Mouse (Mus musculus): ENCODE data around the gene Cacng7. TPM values are rescaled to one million over a fixed set of nuclear protein-coding genes. Genes with fewer than 3 reads are reported as not detected.

Cacng7 gene
- polyA plus RNA-seq, 1 experiment, result 0.72 TPM

- Histone ChIP-seq H3K4me2 (ENCODE audit: low read depth) (no peak overlapping the region), H3K27me3 (ENCODE audit: control insufficient read depth, insufficient read depth, insufficient read length) (no peaks in the 10 kb centered on the region), H3K79me2 (ENCODE audit: control insufficient read depth, insufficient read depth) (peaks cover 8% of the 10 kb centered on the region), H3K4me3 (no peak overlapping the region), H3ac (ENCODE audit: control insufficient read depth, insufficient read length) (no peak overlapping the region), H3K36me3 (ENCODE audit: control insufficient read depth, insufficient read depth) (no peaks in the 10 kb centered on the region)
- no peak for TF ChIP-seq E2F4 (IDR thresholded peaks at IDR 0.05; ENCODE audit: insufficient read depth)
Observed at GRCm38 (mm10) chr7:3287186-3287585, 45.6 kb upstream of the Cacng7 start.

GRCm38 (mm10) chr7:3288976-3289970 lies 43.5 kb upstream of the Cacng7 start, which contains the start of the genes Myadm and Prkcg:
Myadm (plus strand) TSS chr7:3289080.
Prkcg (plus strand) TSS chr7:3289179.
- H3K4me2 ChIP-seq (ENCODE audit: low read depth), result peak within 1 kb of the TSS; percentile 100
- H3ac ChIP-seq (ENCODE audit: control insufficient read depth, insufficient read length), result peak within 1 kb of the TSS; percentile 16
- TF ChIP-seq POLR2AphosphoS2 (IDR thresholded peaks at IDR 0.05; ENCODE audit: insufficient read length, low read depth), result peak; percentile 65
- TF ChIP-seq MYOD1 (IDR thresholded peaks at IDR 0.05; ENCODE audit: control insufficient read depth in 1 of 3, insufficient read length in 2 of 3, low read depth in 2 of 3), result peak in 2 of 3 experiments; percentile 49 to 66
- TF ChIP-seq SRF (IDR thresholded peaks at IDR 0.05; ENCODE audit: control insufficient read depth, insufficient read length, low read depth), result no peak
- no peak for TF ChIP-seq USF1 (IDR thresholded peaks at IDR 0.05; ENCODE audit: low read depth)
- peak; percentile 76 for TF ChIP-seq POLR2A (IDR thresholded peaks at IDR 0.05; ENCODE audit: insufficient read length, low read depth)
- TF ChIP-seq TCF12 (IDR thresholded peaks at IDR 0.05; ENCODE audit: insufficient read depth, poor library complexity, severe bottlenecking), result no peak
- peak in 2 of 3 experiments; percentile 29 to 55 for TF ChIP-seq MYOG (IDR thresholded peaks at IDR 0.05; ENCODE audit: control insufficient read depth in 1 of 3, insufficient read depth in 1 of 3, insufficient read length in 2 of 3, low read depth in 2 of 3)
- no peak for TF ChIP-seq TCF3 (IDR thresholded peaks at IDR 0.05; ENCODE audit: insufficient read length, low read depth)
- TF ChIP-seq CEBPB (IDR thresholded peaks at IDR 0.05; ENCODE audit: insufficient read depth, poor library complexity, severe bottlenecking), result no peak
- H3K36me3 ChIP-seq (ENCODE audit: control insufficient read depth, insufficient read depth), result peaks cover 9% of the 10 kb centered on the region
- H3K79me2 ChIP-seq (ENCODE audit: control insufficient read depth, insufficient read depth), result peaks cover 24% of the 10 kb centered on the region
- H3K27me3 ChIP-seq (ENCODE audit: control insufficient read depth, insufficient read depth, insufficient read length), result no peaks in the 10 kb centered on the region
- peak within 1 kb of the TSS; percentile 61 for H3K4me3 ChIP-seq

GRCm38 (mm10) chr7:3290257-3291033 lies 42.3 kb upstream of the Cacng7 start:
- H3K36me3 ChIP-seq (ENCODE audit: control insufficient read depth, insufficient read depth), result peaks cover 21% of the 10 kb centered on the region
- H3K27me3 ChIP-seq (ENCODE audit: control insufficient read depth, insufficient read depth, insufficient read length), result no peaks in the 10 kb centered on the region
- peak overlapping the region; percentile 61 for H3K4me3 ChIP-seq
- H3K79me2 ChIP-seq (ENCODE audit: control insufficient read depth, insufficient read depth), result peaks cover 36% of the 10 kb centered on the region
- TF ChIP-seq POLR2A (IDR thresholded peaks at IDR 0.05; ENCODE audit: insufficient read length, low read depth) (peak; percentile 68), REST (IDR thresholded peaks at IDR 0.05; ENCODE audit: insufficient read depth, insufficient read length) (no peak), MYOG (IDR thresholded peaks at IDR 0.05; ENCODE audit: control insufficient read depth in 1 of 3, insufficient read depth in 1 of 3, insufficient read length in 2 of 3, low read depth in 2 of 3) (peak; percentile 65 to 86 (median 75)), POLR2AphosphoS2 (IDR thresholded peaks at IDR 0.05; ENCODE audit: insufficient read length, low read depth) (peak; percentile 36), MYOD1 (IDR thresholded peaks at IDR 0.05; ENCODE audit: control insufficient read depth in 1 of 3, insufficient read length in 2 of 3, low read depth in 2 of 3) (peak; percentile 54 to 85 (median 83)), TCF3 (IDR thresholded peaks at IDR 0.05; ENCODE audit: insufficient read length, low read depth) (peak; percentile 26), CEBPB (IDR thresholded peaks at IDR 0.05; ENCODE audit: insufficient read depth, poor library complexity, severe bottlenecking) (no peak), TCF12 (IDR thresholded peaks at IDR 0.05; ENCODE audit: insufficient read depth, poor library complexity, severe bottlenecking) (peak; percentile 57)
- H3ac ChIP-seq (ENCODE audit: control insufficient read depth, insufficient read length), result peak overlapping the region; percentile 11
- peak overlapping the region; percentile 100 for H3K4me2 ChIP-seq (ENCODE audit: low read depth)

GRCm38 (mm10) chr7:3291197-3291596 lies 41.6 kb upstream of the Cacng7 start:
- peak in 1 of 3 experiments; percentile 68 for TF ChIP-seq MYOG (IDR thresholded peaks at IDR 0.05; ENCODE audit: control insufficient read depth in 1 of 3, insufficient read depth in 1 of 3, insufficient read length in 2 of 3, low read depth in 2 of 3)
- peak; percentile 91 for TF ChIP-seq POLR2AphosphoS2 (IDR thresholded peaks at IDR 0.05; ENCODE audit: insufficient read length, low read depth)
- no peak for TF ChIP-seq SRF (IDR thresholded peaks at IDR 0.05; ENCODE audit: control insufficient read depth, insufficient read length, low read depth)
- TF ChIP-seq E2F4 (IDR thresholded peaks at IDR 0.05; ENCODE audit: insufficient read depth), result no peak
- TF ChIP-seq POLR2A (IDR thresholded peaks at IDR 0.05; ENCODE audit: insufficient read length, low read depth), result peak; percentile 81
- peak in 2 of 3 experiments; percentile 35 to 56 for TF ChIP-seq MYOD1 (IDR thresholded peaks at IDR 0.05; ENCODE audit: control insufficient read depth in 1 of 3, insufficient read length in 2 of 3, low read depth in 2 of 3)
- H3K27me3 ChIP-seq (ENCODE audit: control insufficient read depth, insufficient read depth, insufficient read length), result no peaks in the 10 kb centered on the region
- H3ac ChIP-seq (ENCODE audit: control insufficient read depth, insufficient read length), result peak overlapping the region; percentile 11
- peaks cover 43% of the 10 kb centered on the region for H3K79me2 ChIP-seq (ENCODE audit: control insufficient read depth, insufficient read depth)
- H3K4me3 ChIP-seq, result peak overlapping the region; percentile 61
- peak overlapping the region; percentile 80 for H3K4me2 ChIP-seq (ENCODE audit: low read depth)
- H3K36me3 ChIP-seq (ENCODE audit: control insufficient read depth, insufficient read depth), result peaks cover 26% of the 10 kb centered on the region
